25 mouse cellular contexts compared by ENCODE assay signal in genomic region chr11:98376756-98377155, GRCm38 (mm10). TPM values are rescaled to one million over a fixed set of nuclear protein-coding genes. Genes with fewer than 3 reads are reported as not detected.
DNase-seq lines count a peak whose midpoint lies in the region; ATAC-seq and TF ChIP-seq lines count a peak whose summit lies in the region.
"Had no signal": no experiment of that assay in that cellular context is flagged by ENCODE, and none has a peak within 500 bp of the region (broad histone marks: within the 10 kb centered on the region; RNA-seq: fewer than 3 reads in every experiment).

No protein-coding gene starts in this region.

- no peak overlapping the region for H3K4me3 ChIP-seq in forebrain, embryonic 12.5 days (replicated peaks)
- no peak overlapping the region for H3K4me3 ChIP-seq in forebrain, embryonic 14.5 days (ENCODE audit: low read depth, low read length)
- no peak overlapping the region for H3K4me3 ChIP-seq in heart, embryonic 10.5 days
- no peak overlapping the region for H3K4me3 ChIP-seq in heart, embryonic 16.5 days (ENCODE audit: low read length)
- H3K4me3 ChIP-seq in stomach, embryonic 16.5 days (replicated peaks; ENCODE audit: low read length), result no peak overlapping the region
- no peak overlapping the region for H3K4me3 ChIP-seq in stomach, postnatal 0 days (ENCODE audit: low read depth, low read length)
- H3K4me3 ChIP-seq: embryonic facial prominence, embryonic 13.5 days; forebrain, embryonic 13.5 days; hindbrain, embryonic 12.5 days had no signal

- H3K9ac ChIP-seq in forebrain, embryonic 12.5 days, result 0 out of 2 replicates have a peak overlapping the region, but pooled peaks have one; percentile 4
- H3K9ac ChIP-seq in forebrain, embryonic 14.5 days (ENCODE audit: low read length), result no peak overlapping the region
- H3K9ac ChIP-seq in heart, embryonic 16.5 days (ENCODE audit: low read length), result peak overlapping the region; percentile 1; the same call in 1 of the 2 replicates
- 0 out of 2 replicates have a peak overlapping the region, but pooled peaks have one; percentile 7 for H3K9ac ChIP-seq in stomach, embryonic 16.5 days (ENCODE audit: low read length)
- no peak overlapping the region for H3K9ac ChIP-seq in stomach, postnatal 0 days (ENCODE audit: low read length)
- H3K9ac ChIP-seq: embryonic facial prominence, embryonic 13.5 days; forebrain, embryonic 13.5 days; hindbrain, embryonic 12.5 days had no signal

- no peak for TF ChIP-seq EP300 in stomach, postnatal 0 days (optimal IDR thresholded peaks at IDR 0.05)

- no peak for ATAC-seq in forebrain, embryonic 12.5 days (ENCODE audit: low FRiP score)
- no peak for ATAC-seq in forebrain, embryonic 14.5 days
- no peak for ATAC-seq in heart, embryonic 16.5 days (replicated peaks; ENCODE audit: extremely low read depth, insufficient read depth, low FRiP score)
- ATAC-seq in stomach, embryonic 16.5 days (ENCODE audit: insufficient read depth, low FRiP score), result no peak
- no peak for ATAC-seq in stomach, postnatal 0 days (ENCODE audit: low FRiP score, low TSS enrichment)
- ATAC-seq: CD4-positive, CD25-positive, alpha-beta regulatory T cell, adult 4 months; forebrain, embryonic 13.5 days; hindbrain, embryonic 16.5 days had no signal

- H3K27ac ChIP-seq in forebrain, embryonic 12.5 days, result no peak overlapping the region
- no peak overlapping the region for H3K27ac ChIP-seq in forebrain, embryonic 14.5 days (ENCODE audit: low read depth, low read length)
- peak overlapping the region; percentile 69 for H3K27ac ChIP-seq in heart, embryonic 10.5 days
- H3K27ac ChIP-seq in heart, embryonic 16.5 days (ENCODE audit: low read length), result no peak overlapping the region; the same call in 1 of the 2 replicates
- no peak overlapping the region for H3K27ac ChIP-seq in stomach, embryonic 16.5 days (ENCODE audit: low read length)
- no peak overlapping the region for H3K27ac ChIP-seq in stomach, postnatal 0 days (replicated peaks)
- H3K27ac ChIP-seq: embryonic facial prominence, embryonic 13.5 days; forebrain, embryonic 13.5 days; hindbrain, embryonic 12.5 days had no signal

- peaks cover 71% of the 10 kb centered on the region for H3K36me3 ChIP-seq in forebrain, embryonic 12.5 days (replicated peaks)
- H3K36me3 ChIP-seq in forebrain, embryonic 14.5 days (ENCODE audit: control insufficient read depth, insufficient read depth, low read length), result peaks cover 67% of the 10 kb centered on the region
- peaks cover 68% of the 10 kb centered on the region for H3K36me3 ChIP-seq in heart, embryonic 10.5 days
- H3K36me3 ChIP-seq in heart, embryonic 16.5 days (ENCODE audit: control insufficient read depth, insufficient read depth), result peaks cover 22% of the 10 kb centered on the region
- peaks cover 9% of the 10 kb centered on the region; the same call in 1 of the 2 replicates for H3K36me3 ChIP-seq in stomach, embryonic 16.5 days (ENCODE audit: control insufficient read depth, insufficient read depth, low read length)
- peaks cover 14% of the 10 kb centered on the region; the same call in 1 of the 2 replicates for H3K36me3 ChIP-seq in stomach, postnatal 0 days (ENCODE audit: control insufficient read depth, insufficient read depth, low read length)

- no peak for TF ChIP-seq CTCF in stomach, postnatal 0 days (IDR thresholded peaks at IDR 0.05; ENCODE audit: low read depth)

- no peak overlapping the region for H3K4me2 ChIP-seq in forebrain, embryonic 12.5 days
- no peak overlapping the region for H3K4me2 ChIP-seq in forebrain, embryonic 14.5 days (ENCODE audit: low read length)
- H3K4me2 ChIP-seq in heart, embryonic 16.5 days (ENCODE audit: low read depth, low read length), result no peak overlapping the region
- no peak overlapping the region for H3K4me2 ChIP-seq in stomach, embryonic 16.5 days (ENCODE audit: low read depth, low read length)
- H3K4me2 ChIP-seq in stomach, postnatal 0 days (replicated peaks; ENCODE audit: low read depth), result no peak overlapping the region
- H3K4me2 ChIP-seq: embryonic facial prominence, embryonic 13.5 days; forebrain, embryonic 13.5 days; hindbrain, embryonic 12.5 days had no signal

- WGBS in forebrain, embryonic 12.5 days, result 67% methylated on average over 5 of the region's 5 CpGs
- WGBS in forebrain, embryonic 14.5 days, result 69% methylated on average over 5 of the region's 5 CpGs
- WGBS in heart, embryonic 10.5 days, result 68% methylated on average over 5 of the region's 5 CpGs
- 66% methylated on average over 5 of the region's 5 CpGs for WGBS in heart, embryonic 16.5 days
- 80% methylated on average over 5 of the region's 5 CpGs for WGBS in stomach, embryonic 16.5 days
- 69% methylated on average over 5 of the region's 5 CpGs for WGBS in stomach, postnatal 0 days

- H3K27me3 ChIP-seq in forebrain, embryonic 12.5 days, result no peaks in the 10 kb centered on the region
- no peaks in the 10 kb centered on the region for H3K27me3 ChIP-seq in forebrain, embryonic 14.5 days (replicated peaks; ENCODE audit: control insufficient read depth, insufficient read depth, low read length)
- H3K27me3 ChIP-seq in heart, embryonic 10.5 days (ENCODE audit: insufficient read depth, poor library complexity, severe bottlenecking), result no peaks in the 10 kb centered on the region
- H3K27me3 ChIP-seq in heart, embryonic 16.5 days (ENCODE audit: control insufficient read depth, insufficient read depth, low read length), result no peaks in the 10 kb centered on the region
- H3K27me3 ChIP-seq in stomach, embryonic 16.5 days (ENCODE audit: control insufficient read depth, insufficient read depth, low read length), result no peaks in the 10 kb centered on the region
- H3K27me3 ChIP-seq in stomach, postnatal 0 days (ENCODE audit: control insufficient read depth, insufficient read depth, low read length), result no peaks in the 10 kb centered on the region
- H3K27me3 ChIP-seq: embryonic facial prominence, embryonic 13.5 days; forebrain, embryonic 13.5 days; hindbrain, embryonic 12.5 days had no signal

- H3K4me1 ChIP-seq in forebrain, embryonic 12.5 days, result peaks cover 12% of the 10 kb centered on the region
- peaks cover 5% of the 10 kb centered on the region for H3K4me1 ChIP-seq in forebrain, embryonic 14.5 days (ENCODE audit: control insufficient read depth, insufficient read depth, low read length)
- H3K4me1 ChIP-seq in heart, embryonic 10.5 days, result peaks cover 83% of the 10 kb centered on the region
- H3K4me1 ChIP-seq in heart, embryonic 16.5 days (ENCODE audit: control insufficient read depth, insufficient read depth, low read length), result peaks cover 80% of the 10 kb centered on the region
- H3K4me1 ChIP-seq in stomach, embryonic 16.5 days (ENCODE audit: control insufficient read depth, insufficient read depth, low read length), result 0 out of 2 replicates have a peak, but pooled peaks cover 4% of the 10 kb centered on the region
- H3K4me1 ChIP-seq in stomach, postnatal 0 days (replicated peaks; ENCODE audit: control insufficient read depth, insufficient read depth), result no peaks in the 10 kb centered on the region

- no peak for DNase-seq in forebrain, embryonic 14.5 days (ENCODE audit: low spot score)
- DNase-seq in heart, embryonic 10.5 days (ENCODE audit: low spot score), result no peak
- no peak for DNase-seq in heart, adult 18-20 months
- DNase-seq in heart, adult 8-10 months (ENCODE audit: low spot score), result no peak
- DNase-seq in stomach, postnatal 0 days (ENCODE audit: low spot score), result no peak
- DNase-seq: adrenal gland, postnatal 10 days; B cell, adult 2 months; cerebellum, adult 18-20 months; cerebellum, adult 9-11 months; cerebellum, postnatal 36 days; gastrocnemius, postnatal 25 days; heart, postnatal 4 days; kidney, adult 11 months; kidney, adult 9 months had no signal

- H3K9me3 ChIP-seq in forebrain, embryonic 12.5 days, result no peaks in the 10 kb centered on the region
- no peaks in the 10 kb centered on the region for H3K9me3 ChIP-seq in forebrain, embryonic 14.5 days (replicated peaks; ENCODE audit: control insufficient read depth, low read length)
- H3K9me3 ChIP-seq in heart, embryonic 10.5 days, result no peaks in the 10 kb centered on the region
- H3K9me3 ChIP-seq in heart, embryonic 16.5 days (replicated peaks; ENCODE audit: control insufficient read depth, low read length), result no peaks in the 10 kb centered on the region
- no peaks in the 10 kb centered on the region for H3K9me3 ChIP-seq in stomach, embryonic 16.5 days (replicated peaks; ENCODE audit: control insufficient read depth, low read length)
- no peaks in the 10 kb centered on the region for H3K9me3 ChIP-seq in stomach, postnatal 0 days (ENCODE audit: control insufficient read depth, low read length)
- H3K9me3 ChIP-seq: embryonic facial prominence, embryonic 13.5 days; forebrain, embryonic 13.5 days; hindbrain, embryonic 12.5 days had no signal

RNA-seq across cellular contexts. Expression of gene Tcap, which starts 6.9 kb away (rescaled TPM):
- 0.20 and 0.36 TPM in 2 replicates for polyA plus RNA-seq in forebrain, embryonic 12.5 days (2016; fragmentation: Nextera tagmentation; extraction: Ambion mirVana)
- polyA plus RNA-seq in forebrain, embryonic 14.5 days (2014; fragmentation: Nextera tagmentation; extraction: Ambion mirVana), result 0.23 TPM in 1 of 2 replicates, not detected in the other
- polyA plus RNA-seq in heart, embryonic 10.5 days (2016; fragmentation: Nextera tagmentation; extraction: Ambion mirVana), result 86.0 and 159 TPM in 2 replicates
- 1,000 to 10,000 TPM; 1,636 to 2,096 TPM for total RNA-seq in heart, adult 18-20 months (2021)
- polyA plus RNA-seq in heart, embryonic 16.5 days (2015; fragmentation: Nextera tagmentation; extraction: Ambion mirVana), result 175 TPM in 2 replicates
- 1,000 to 10,000 TPM; 2,176 to 4,520 (median 3,450) TPM for total RNA-seq in heart, adult 8-10 months (2022)
- 0.57 and 9.3 TPM in 2 replicates for polyA plus RNA-seq in stomach, embryonic 16.5 days (2015; fragmentation: Nextera tagmentation; extraction: Ambion mirVana)
- 0.13 and 0.38 TPM in 2 replicates for polyA plus RNA-seq in stomach, postnatal 0 days (2015; fragmentation: Nextera tagmentation; extraction: Ambion mirVana)
- total RNA-seq: granulocyte monocyte progenitor cell, adult 5-6 weeks; MEL had no signal
- polyA plus RNA-seq: CD4-positive, CD25-positive, alpha-beta regulatory T cell, adult 4 months; intestine, embryonic 14.5 days had no signal

RNA-seq across cellular contexts. Expression of gene Pnmt, which starts 9.5 kb away (rescaled TPM):
- 0.17 TPM in 1 of 2 replicates, not detected in the other for polyA plus RNA-seq in forebrain, embryonic 12.5 days (2016; fragmentation: Nextera tagmentation; extraction: Ambion mirVana)
- polyA plus RNA-seq in forebrain, embryonic 14.5 days (2014; fragmentation: Nextera tagmentation; extraction: Ambion mirVana), result 0.32 and 0.36 TPM in 2 replicates
- 5.0 and 5.1 TPM in 2 replicates for polyA plus RNA-seq in heart, embryonic 10.5 days (2016; fragmentation: Nextera tagmentation; extraction: Ambion mirVana)
- under 1 TPM; 0.84 to 0.90 TPM for total RNA-seq in heart, adult 18-20 months (2021)
- 0.37 and 0.39 TPM in 2 replicates for polyA plus RNA-seq in heart, embryonic 16.5 days (2015; fragmentation: Nextera tagmentation; extraction: Ambion mirVana)
- 1 to 10 TPM in 3 of 4 experiments, not detected in 1; 1.2 to 1.6 (median 1.4) TPM for total RNA-seq in heart, adult 8-10 months (2022)
- 0.15 TPM in 1 of 2 replicates, not detected in the other for polyA plus RNA-seq in stomach, embryonic 16.5 days (2015; fragmentation: Nextera tagmentation; extraction: Ambion mirVana)
- polyA plus RNA-seq in stomach, postnatal 0 days (2015; fragmentation: Nextera tagmentation; extraction: Ambion mirVana), result not detected in 2 replicates
- total RNA-seq: granulocyte monocyte progenitor cell, adult 5-6 weeks; heart, postnatal 4 days; MEL had no signal
- polyA plus RNA-seq: CD4-positive, CD25-positive, alpha-beta regulatory T cell, adult 4 months; forebrain, embryonic 13.5 days; intestine, embryonic 14.5 days had no signal

RNA-seq across cellular contexts. Expression of gene Stard3, which starts 18.6 kb away (rescaled TPM):
- 42.0 and 42.5 TPM in 2 replicates for polyA plus RNA-seq in forebrain, embryonic 12.5 days (2016; fragmentation: Nextera tagmentation; extraction: Ambion mirVana)
- polyA plus RNA-seq in forebrain, embryonic 14.5 days (2014; fragmentation: Nextera tagmentation; extraction: Ambion mirVana), result 43.8 and 46.6 TPM in 2 replicates
- polyA plus RNA-seq in heart, embryonic 10.5 days (2016; fragmentation: Nextera tagmentation; extraction: Ambion mirVana), result 51.0 and 53.0 TPM in 2 replicates
- 10 to 100 TPM; 15.8 to 20.6 TPM for total RNA-seq in heart, adult 18-20 months (2021)
- 43.0 and 43.2 TPM in 2 replicates for polyA plus RNA-seq in heart, embryonic 16.5 days (2015; fragmentation: Nextera tagmentation; extraction: Ambion mirVana)
- 10 to 100 TPM; 17.2 to 28.8 (median 23.7) TPM for total RNA-seq in heart, adult 8-10 months (2022)
- 43.9 and 51.8 TPM in 2 replicates for polyA plus RNA-seq in stomach, embryonic 16.5 days (2015; fragmentation: Nextera tagmentation; extraction: Ambion mirVana)
- polyA plus RNA-seq in stomach, postnatal 0 days (2015; fragmentation: Nextera tagmentation; extraction: Ambion mirVana), result 24.9 TPM in 2 replicates

RNA-seq across cellular contexts. Expression of gene Pgap3, which starts 23.5 kb away (rescaled TPM):
- polyA plus RNA-seq in forebrain, embryonic 12.5 days (2016; fragmentation: Nextera tagmentation; extraction: Ambion mirVana), result 7.7 and 8.3 TPM in 2 replicates
- 6.1 and 6.9 TPM in 2 replicates for polyA plus RNA-seq in forebrain, embryonic 14.5 days (2014; fragmentation: Nextera tagmentation; extraction: Ambion mirVana)
- polyA plus RNA-seq in heart, embryonic 10.5 days (2016; fragmentation: Nextera tagmentation; extraction: Ambion mirVana), result 15.3 and 21.3 TPM in 2 replicates
- 1 to 10 TPM; 8.1 to 9.1 TPM for total RNA-seq in heart, adult 18-20 months (2021)
- polyA plus RNA-seq in heart, embryonic 16.5 days (2015; fragmentation: Nextera tagmentation; extraction: Ambion mirVana), result 18.0 and 19.0 TPM in 2 replicates
- 1 to 10 TPM; 8.2 to 9.6 (median 8.9) TPM for total RNA-seq in heart, adult 8-10 months (2022)
- 16.4 and 17.0 TPM in 2 replicates for polyA plus RNA-seq in stomach, embryonic 16.5 days (2015; fragmentation: Nextera tagmentation; extraction: Ambion mirVana)
- polyA plus RNA-seq in stomach, postnatal 0 days (2015; fragmentation: Nextera tagmentation; extraction: Ambion mirVana), result 11.0 and 13.4 TPM in 2 replicates

RNA-seq across cellular contexts. Expression of gene Ppp1r1b, which starts 28.6 kb away (rescaled TPM):
- 3.0 and 3.1 TPM in 2 replicates for polyA plus RNA-seq in forebrain, embryonic 12.5 days (2016; fragmentation: Nextera tagmentation; extraction: Ambion mirVana)
- polyA plus RNA-seq in forebrain, embryonic 14.5 days (2014; fragmentation: Nextera tagmentation; extraction: Ambion mirVana), result 33.1 and 42.2 TPM in 2 replicates
- polyA plus RNA-seq in heart, embryonic 10.5 days (2016; fragmentation: Nextera tagmentation; extraction: Ambion mirVana), result 8.1 and 20.1 TPM in 2 replicates
- 1 to 10 TPM; 4.3 to 5.1 TPM for total RNA-seq in heart, adult 18-20 months (2021)
- 74.0 and 75.8 TPM in 2 replicates for polyA plus RNA-seq in heart, embryonic 16.5 days (2015; fragmentation: Nextera tagmentation; extraction: Ambion mirVana)
- 10 to 100 TPM in 2 of 4 experiments, 1 to 10 TPM in 2; 4.0 to 11.3 (median 7.1) TPM for total RNA-seq in heart, adult 8-10 months (2022)
- polyA plus RNA-seq in stomach, embryonic 16.5 days (2015; fragmentation: Nextera tagmentation; extraction: Ambion mirVana), result 18.7 and 20.3 TPM in 2 replicates
- polyA plus RNA-seq in stomach, postnatal 0 days (2015; fragmentation: Nextera tagmentation; extraction: Ambion mirVana), result 6.9 and 7.0 TPM in 2 replicates
- total RNA-seq: granulocyte monocyte progenitor cell, adult 5-6 weeks had no signal
- polyA plus RNA-seq: CD4-positive, CD25-positive, alpha-beta regulatory T cell, adult 4 months had no signal

Comparison
In these comparisons a context has a peak if more than half of its experiments do, and no peak if none do; other contexts are left out.
1. H3K9ac ChIP-seq: peak in forebrain, embryonic 12.5 days (single experiment), heart, embryonic 16.5 days (single experiment) and stomach, embryonic 16.5 days (single experiment); none in forebrain, embryonic 14.5 days (single experiment) and stomach, postnatal 0 days (single experiment).